25 mouse cellular contexts compared by ENCODE assay signal in genomic region chr8:30998657-30999056, GRCm38 (mm10).
DNase-seq lines count a peak whose midpoint lies in the region; ATAC-seq and TF ChIP-seq lines count a peak whose summit lies in the region.
"Had no signal": no experiment of that assay in that cellular context is flagged by ENCODE, and none has a peak within 500 bp of the region (broad histone marks: within the 10 kb centered on the region; RNA-seq: fewer than 3 reads in every experiment).

No protein-coding gene starts in this region.

- no peak overlapping the region for H3K4me2 ChIP-seq in midbrain, postnatal 0 days (ENCODE audit: low read depth, low read length, poor library complexity, severe bottlenecking)
- H3K4me2 ChIP-seq in midbrain, embryonic 15.5 days: no peak overlapping the region
- H3K4me2 ChIP-seq: embryonic facial prominence, embryonic 13.5 days; embryonic facial prominence, embryonic 15.5 days; forebrain, embryonic 12.5 days had no signal

- ATAC-seq in frontal cortex, adult (ENCODE audit: low TSS enrichment): peak; percentile 68
- ATAC-seq in midbrain, postnatal 0 days (ENCODE audit: low FRiP score): no peak
- ATAC-seq in midbrain, embryonic 15.5 days (replicated peaks): no peak
- ATAC-seq: forebrain, embryonic 14.5 days; forebrain, embryonic 16.5 days had no signal

- no peak overlapping the region for H3K4me3 ChIP-seq in midbrain, postnatal 0 days (ENCODE audit: low read depth, low read length)
- H3K4me3 ChIP-seq in midbrain, embryonic 15.5 days: no peak overlapping the region
- no peak overlapping the region for H3K4me3 ChIP-seq in lung, adult 2 months (replicated peaks; ENCODE audit: extremely low read depth, low read depth, low read length)
- H3K4me3 ChIP-seq: embryonic facial prominence, embryonic 13.5 days; embryonic facial prominence, embryonic 15.5 days; erythroblast, embryonic 14.5 days; forebrain, embryonic 10.5 days; forebrain, embryonic 12.5 days had no signal

- WGBS in midbrain, postnatal 0 days: 75% methylated on average over 9 of the region's 9 CpGs
- WGBS in midbrain, embryonic 15.5 days: 76% methylated on average over 9 of the region's 9 CpGs
- 65% methylated on average over 9 of the region's 9 CpGs for WGBS in lung, adult 2 months

- H3K36me3 ChIP-seq in midbrain, postnatal 0 days (ENCODE audit: insufficient read depth, low read length): no peaks in the 10 kb centered on the region
- H3K36me3 ChIP-seq in midbrain, embryonic 15.5 days (replicated peaks): no peaks in the 10 kb centered on the region
- H3K36me3 ChIP-seq: embryonic facial prominence, embryonic 13.5 days; embryonic facial prominence, embryonic 15.5 days; forebrain, embryonic 10.5 days; forebrain, embryonic 12.5 days had no signal

- H3K9me3 ChIP-seq in midbrain, postnatal 0 days (ENCODE audit: low read length): no peaks in the 10 kb centered on the region
- H3K9me3 ChIP-seq in midbrain, embryonic 15.5 days: no peaks in the 10 kb centered on the region
- H3K9me3 ChIP-seq: embryonic facial prominence, embryonic 15.5 days; forebrain, embryonic 12.5 days had no signal

- no peak for TF ChIP-seq CTCF in midbrain, postnatal 0 days (IDR thresholded peaks at IDR 0.05)
- TF ChIP-seq CTCF in lung, adult 2 months (IDR thresholded peaks at IDR 0.05; ENCODE audit: insufficient read depth, low read length): no peak

- TF ChIP-seq POLR2A in lung, adult 2 months (IDR thresholded peaks at IDR 0.05; ENCODE audit: borderline replicate concordance, extremely low read depth, low read depth, low read length): no peak

- H3K27me3 ChIP-seq in midbrain, postnatal 0 days (ENCODE audit: insufficient read depth, low read length): no peaks in the 10 kb centered on the region
- H3K27me3 ChIP-seq in midbrain, embryonic 15.5 days (replicated peaks): no peaks in the 10 kb centered on the region
- H3K27me3 ChIP-seq: embryonic facial prominence, embryonic 13.5 days; embryonic facial prominence, embryonic 15.5 days; forebrain, embryonic 12.5 days had no signal

- no peak overlapping the region for H3K9ac ChIP-seq in midbrain, postnatal 0 days (replicated peaks; ENCODE audit: low read length, poor library complexity, severe bottlenecking)
- no peak overlapping the region for H3K9ac ChIP-seq in midbrain, embryonic 15.5 days
- H3K9ac ChIP-seq: embryonic facial prominence, embryonic 13.5 days; embryonic facial prominence, embryonic 15.5 days; forebrain, embryonic 12.5 days had no signal

- DNase-seq in frontal cortex, postnatal 14 days (ENCODE audit: low spot score in 2 of 2): no peak
- DNase-seq in midbrain, postnatal 0 days (ENCODE audit: low spot score): peak; percentile 37
- peak; percentile 69 for DNase-seq in brain, adult 2 months (ENCODE audit: low read depth, low spot score)
- DNase-seq in mesoderm, embryonic 11.5 days (ENCODE audit: low read depth, low spot score): peak; percentile 15
- no peak for DNase-seq in lung, adult 2 months
- DNase-seq in layer of hippocampus, postnatal 36 days: no peak
- DNase-seq: adrenal gland, adult 8-10 months; adrenal gland, postnatal 14 days; adrenal gland, postnatal 36 days; cerebellum, adult 11 months; cerebellum, adult 18-20 months; cerebellum, adult 8-10 months; cerebellum, adult 9-11 months; cerebellum, postnatal 14 days; cerebellum, postnatal 36 days; embryo, embryonic 11 days had no signal

- H3K4me1 ChIP-seq in midbrain, postnatal 0 days (ENCODE audit: insufficient read depth, low read length): no peaks in the 10 kb centered on the region
- 0 out of 2 replicates have a peak, but pooled peaks cover 2% of the 10 kb centered on the region for H3K4me1 ChIP-seq in midbrain, embryonic 15.5 days
- no peaks in the 10 kb centered on the region for H3K4me1 ChIP-seq in lung, adult 2 months (ENCODE audit: control insufficient read depth, insufficient read depth, low read length)
- H3K4me1 ChIP-seq: embryonic facial prominence, embryonic 15.5 days had no signal

- H3K27ac ChIP-seq in midbrain, postnatal 0 days (ENCODE audit: low read depth, low read length): no peak overlapping the region
- no peak overlapping the region for H3K27ac ChIP-seq in midbrain, embryonic 15.5 days
- H3K27ac ChIP-seq: embryonic facial prominence, embryonic 13.5 days; embryonic facial prominence, embryonic 15.5 days; forebrain, embryonic 10.5 days; forebrain, embryonic 12.5 days had no signal

Comparison
In these comparisons a context has a peak if more than half of its experiments do, and no peak if none do; other contexts are left out.
1. DNase-seq: peak in midbrain, postnatal 0 days (single experiment), brain, adult 2 months (single experiment) and mesoderm, embryonic 11.5 days (single experiment); none in frontal cortex, postnatal 14 days (0 of 2), lung, adult 2 months (single experiment) and layer of hippocampus, postnatal 36 days (0 of 2).